ENCODE assay signal across 8 mouse cellular contexts in the genomic region with DNA sequence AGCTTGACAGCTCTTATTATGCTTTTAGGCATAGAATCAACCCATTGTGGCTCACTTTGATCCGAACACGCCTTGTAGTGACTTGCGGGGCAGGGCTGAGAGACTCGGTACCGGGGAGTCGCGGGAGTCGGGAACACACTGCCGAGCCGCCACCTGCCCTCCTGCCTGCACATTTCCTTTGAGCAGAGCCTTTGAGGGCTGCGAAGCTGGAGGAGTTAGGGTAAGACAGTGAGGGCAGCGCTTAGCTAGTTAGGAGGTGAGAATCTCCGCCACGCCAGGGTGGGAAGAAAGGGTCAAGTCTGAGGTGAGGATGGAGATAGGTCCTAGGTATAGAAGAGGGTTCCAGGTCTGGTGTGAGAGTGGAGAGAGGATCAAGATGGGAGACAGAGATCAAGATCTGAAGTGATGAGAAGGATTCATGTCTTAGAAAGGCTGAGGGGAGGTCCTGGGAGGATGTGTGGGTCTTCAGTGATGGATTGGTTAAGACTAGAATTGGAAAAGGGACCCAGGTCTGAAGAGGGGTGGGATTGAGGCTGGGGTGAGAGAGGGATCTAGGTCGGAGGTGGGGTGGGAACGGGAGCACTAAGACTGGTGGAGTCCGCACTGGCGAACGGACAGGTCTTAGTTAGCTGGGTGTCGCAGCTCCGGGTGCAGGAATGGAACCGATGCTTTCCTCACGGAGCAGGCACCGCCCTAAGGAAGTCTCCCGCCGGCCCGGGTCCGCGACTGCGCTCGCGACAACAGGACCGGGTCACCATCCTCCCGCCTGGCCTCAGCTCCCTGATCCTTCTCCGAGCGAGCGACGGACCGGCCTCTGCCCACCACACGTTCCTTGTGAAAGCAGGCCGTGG. TPM values are rescaled to one million over a fixed set of nuclear protein-coding genes. Genes with fewer than 3 reads are reported as not detected.
DNase-seq lines count a peak whose midpoint lies in the region; ATAC-seq and TF ChIP-seq lines count a peak whose summit lies in the region.

No protein-coding gene starts in this region.

- no peak for TF ChIP-seq CTCF in midbrain, postnatal 0 days (IDR thresholded peaks at IDR 0.05)

- DNase-seq in left cerebral cortex, adult 18-20 months (ENCODE audit: low spot score in 2 of 2), result peak; percentile 18 to 41
- DNase-seq in left cerebral cortex, adult 9 months (ENCODE audit: low spot score in 2 of 2), result no peak
- DNase-seq in adrenal gland, postnatal 25 days, result peak; percentile 34
- DNase-seq in hindbrain, embryonic 14.5 days (ENCODE audit: low spot score), result peak; percentile 49
- peak; percentile 65 for DNase-seq in liver, embryonic 11.5 days (ENCODE audit: low spot score)
- peak; percentile 19 for DNase-seq in midbrain, postnatal 0 days (ENCODE audit: low spot score)
- peak; percentile 29 to 30 for DNase-seq in thymus, postnatal 36 days

- no peak overlapping the region; the same call in 1 of the 2 replicates for H3K27ac ChIP-seq in embryonic facial prominence, embryonic 15.5 days (replicated peaks)
- no peak overlapping the region for H3K27ac ChIP-seq in hindbrain, embryonic 14.5 days
- H3K27ac ChIP-seq in liver, embryonic 11.5 days (ENCODE audit: low read depth, low read length), result no peak overlapping the region
- no peak overlapping the region for H3K27ac ChIP-seq in midbrain, postnatal 0 days (ENCODE audit: low read depth, low read length)

- no peak for ATAC-seq in embryonic facial prominence, embryonic 15.5 days (ENCODE audit: insufficient number of reproducible peaks, low FRiP score, low TSS enrichment, low read depth)
- peak; percentile 14; the same call in 1 of the 2 replicates for ATAC-seq in hindbrain, embryonic 14.5 days (ENCODE audit: low FRiP score)
- ATAC-seq in liver, embryonic 11.5 days (replicated peaks; ENCODE audit: low FRiP score), result 0 out of 2 replicates have a peak, but pooled peaks have one; percentile 41
- ATAC-seq in midbrain, postnatal 0 days (ENCODE audit: low FRiP score), result no peak

- no peaks in the 10 kb centered on the region for H3K36me3 ChIP-seq in embryonic facial prominence, embryonic 15.5 days
- no peaks in the 10 kb centered on the region for H3K36me3 ChIP-seq in hindbrain, embryonic 14.5 days (replicated peaks; ENCODE audit: control insufficient read depth, insufficient read depth)
- H3K36me3 ChIP-seq in liver, embryonic 11.5 days (ENCODE audit: control insufficient read depth, insufficient read depth, low read length), result no peaks in the 10 kb centered on the region
- no peaks in the 10 kb centered on the region for H3K36me3 ChIP-seq in midbrain, postnatal 0 days (ENCODE audit: insufficient read depth, low read length)

- H3K4me2 ChIP-seq in embryonic facial prominence, embryonic 15.5 days (replicated peaks), result peak overlapping the region; percentile 86
- peak overlapping the region; percentile 88 for H3K4me2 ChIP-seq in hindbrain, embryonic 14.5 days (replicated peaks)
- peak overlapping the region; percentile 83 for H3K4me2 ChIP-seq in liver, embryonic 11.5 days
- H3K4me2 ChIP-seq in midbrain, postnatal 0 days (ENCODE audit: low read depth, low read length, poor library complexity, severe bottlenecking), result peak overlapping the region; percentile 67

- peak overlapping the region; percentile 49 for H3K4me3 ChIP-seq in embryonic facial prominence, embryonic 15.5 days (replicated peaks)
- peak overlapping the region; percentile 47 for H3K4me3 ChIP-seq in hindbrain, embryonic 14.5 days (replicated peaks; ENCODE audit: low read length)
- H3K4me3 ChIP-seq in liver, embryonic 11.5 days (ENCODE audit: low read depth, low read length), result peak overlapping the region; percentile 46
- peak overlapping the region; percentile 53 for H3K4me3 ChIP-seq in midbrain, postnatal 0 days (ENCODE audit: low read depth, low read length)

- under 1% methylated on average over 41 of the region's 41 CpGs for WGBS in embryonic facial prominence, embryonic 15.5 days
- WGBS in hindbrain, embryonic 14.5 days, result under 1% methylated on average over 41 of the region's 41 CpGs
- 2% methylated on average over 41 of the region's 41 CpGs for WGBS in liver, embryonic 11.5 days
- under 1% methylated on average over 40 of the region's 41 CpGs for WGBS in midbrain, postnatal 0 days

- no peaks in the 10 kb centered on the region for H3K9me3 ChIP-seq in embryonic facial prominence, embryonic 15.5 days (replicated peaks)
- H3K9me3 ChIP-seq in hindbrain, embryonic 14.5 days (ENCODE audit: control insufficient read depth, low read length), result no peaks in the 10 kb centered on the region
- no peaks in the 10 kb centered on the region for H3K9me3 ChIP-seq in liver, embryonic 11.5 days (ENCODE audit: control insufficient read depth, low read length)
- H3K9me3 ChIP-seq in midbrain, postnatal 0 days (ENCODE audit: low read length), result no peaks in the 10 kb centered on the region

- H3K27me3 ChIP-seq in embryonic facial prominence, embryonic 15.5 days, result peaks cover 22% of the 10 kb centered on the region
- peaks cover 20% of the 10 kb centered on the region for H3K27me3 ChIP-seq in hindbrain, embryonic 14.5 days (ENCODE audit: control insufficient read depth, insufficient read depth, low read length)
- peaks cover 20% of the 10 kb centered on the region for H3K27me3 ChIP-seq in liver, embryonic 11.5 days (replicated peaks; ENCODE audit: control insufficient read depth, insufficient read depth, low read length)
- no peaks in the 10 kb centered on the region for H3K27me3 ChIP-seq in midbrain, postnatal 0 days (ENCODE audit: insufficient read depth, low read length)

- H3K4me1 ChIP-seq in embryonic facial prominence, embryonic 15.5 days, result peaks cover 13% of the 10 kb centered on the region
- H3K4me1 ChIP-seq in hindbrain, embryonic 14.5 days (replicated peaks; ENCODE audit: control insufficient read depth, insufficient read depth, low read length), result peaks cover 8% of the 10 kb centered on the region; the same call in 1 of the 2 replicates
- H3K4me1 ChIP-seq in liver, embryonic 11.5 days (replicated peaks; ENCODE audit: control insufficient read depth, insufficient read depth, low read length), result peaks cover 10% of the 10 kb centered on the region; the same call in 1 of the 2 replicates
- no peaks in the 10 kb centered on the region for H3K4me1 ChIP-seq in midbrain, postnatal 0 days (ENCODE audit: insufficient read depth, low read length)

- H3K9ac ChIP-seq in embryonic facial prominence, embryonic 15.5 days, result peak overlapping the region; percentile 31; the same call in 1 of the 2 replicates
- H3K9ac ChIP-seq in hindbrain, embryonic 14.5 days, result peak overlapping the region; percentile 64
- H3K9ac ChIP-seq in liver, embryonic 11.5 days (ENCODE audit: low read depth, low read length), result peak overlapping the region; percentile 4; the same call in 1 of the 2 replicates
- H3K9ac ChIP-seq in midbrain, postnatal 0 days (replicated peaks; ENCODE audit: low read length, poor library complexity, severe bottlenecking), result peak overlapping the region; percentile 47

RNA-seq across cellular contexts. Expression of gene Utp6, which starts 11.7 kb away (rescaled TPM):
- total RNA-seq in left cerebral cortex, adult 18-20 months (2021), result 10 to 100 TPM; 26.1 to 26.6 TPM
- total RNA-seq in adrenal gland, postnatal 25 days (2021), result 39.3 and 45.0 TPM in 2 replicates
- 45.2 and 52.1 TPM in 2 replicates for polyA plus RNA-seq in embryonic facial prominence, embryonic 15.5 days (2015; fragmentation: Nextera tagmentation; extraction: Ambion mirVana)
- 45.2 and 50.1 TPM in 2 replicates for polyA plus RNA-seq in hindbrain, embryonic 14.5 days (2014; fragmentation: Nextera tagmentation; extraction: Ambion mirVana)
- 75.6 and 77.5 TPM in 2 replicates for polyA plus RNA-seq in liver, embryonic 11.5 days (2014; fragmentation: Nextera tagmentation; extraction: Ambion mirVana)
- total RNA-seq in midbrain, postnatal 0 days (2014; rRNA removed), result 24.7 and 27.1 TPM in 2 replicates
- 18.9 and 21.0 TPM in 2 replicates for polyA plus RNA-seq in midbrain, postnatal 0 days (2015; fragmentation: Nextera tagmentation; extraction: Ambion mirVana)

RNA-seq across cellular contexts. Expression of gene Suz12, which starts 19.1 kb away (rescaled TPM):
- 10 to 100 TPM; 34.3 to 37.7 TPM for total RNA-seq in left cerebral cortex, adult 18-20 months (2021)
- 61.3 and 66.7 TPM in 2 replicates for total RNA-seq in adrenal gland, postnatal 25 days (2021)
- polyA plus RNA-seq in embryonic facial prominence, embryonic 15.5 days (2015; fragmentation: Nextera tagmentation; extraction: Ambion mirVana), result 18.0 and 18.1 TPM in 2 replicates
- 15.3 and 17.2 TPM in 2 replicates for polyA plus RNA-seq in hindbrain, embryonic 14.5 days (2014; fragmentation: Nextera tagmentation; extraction: Ambion mirVana)
- polyA plus RNA-seq in liver, embryonic 11.5 days (2014; fragmentation: Nextera tagmentation; extraction: Ambion mirVana), result 29.2 and 30.1 TPM in 2 replicates
- total RNA-seq in midbrain, postnatal 0 days (2014; rRNA removed), result 18.7 and 22.3 TPM in 2 replicates
- 6.4 and 9.2 TPM in 2 replicates for polyA plus RNA-seq in midbrain, postnatal 0 days (2015; fragmentation: Nextera tagmentation; extraction: Ambion mirVana)

Comparison
In these comparisons a context has a peak if more than half of its experiments do, and no peak if none do; other contexts are left out.
1. DNase-seq: peak in left cerebral cortex, adult 18-20 months (2 of 2), adrenal gland, postnatal 25 days (single experiment), hindbrain, embryonic 14.5 days (single experiment), liver, embryonic 11.5 days (single experiment), midbrain, postnatal 0 days (single experiment) and thymus, postnatal 36 days (2 of 2); none in left cerebral cortex, adult 9 months (0 of 2).
2. ATAC-seq: peak in hindbrain, embryonic 14.5 days (single experiment) and liver, embryonic 11.5 days (single experiment); none in embryonic facial prominence, embryonic 15.5 days (single experiment) and midbrain, postnatal 0 days (single experiment).
3. H3K9ac ChIP-seq: peak in every context shown above with its lines; median percentile 64 in hindbrain, embryonic 14.5 days; 47 in midbrain, postnatal 0 days; 31 in embryonic facial prominence, embryonic 15.5 days; 4 in liver, embryonic 11.5 days.
4. Peak in every context shown above with its lines, with median percentiles within 50 percentile points of each other: H3K4me2 ChIP-seq and H3K4me3 ChIP-seq.